Mouse (Mus musculus) layer of hippocampus, adult 2 months (tissue): ENCODE results near the gene Tfdp2. TPM values are rescaled to one million over a fixed set of nuclear protein-coding genes. Genes with fewer than 3 reads are reported as not detected.

Experiments
- DNase-seq, 2 experiments: peaks; one replicate each; pipeline ENCODE4 v3.0.0; 2022; ENCODE audit warnings: low spot score in 2 of 2
- H3K27ac ChIP-seq: fragments of 200-600 bp; 2 replicates; pipeline ENCODE4 v1.8.1; 2022
- H3K4me3 ChIP-seq: fragments of 200-600 bp; 2 replicates; pipeline ENCODE4 v1.8.1; 2022; ENCODE audit warnings: mild to moderate bottlenecking
- CTCF ChIP-seq: fragments of 200-600 bp; conservative IDR thresholded peaks from 2 replicates; pipeline ENCODE4 v1.8.1; 2022; ENCODE audit warnings: antibody characterized with exemption, mild to moderate bottlenecking, moderate library complexity
- total RNA-seq, 2 experiments: library from RNA; stranded (reverse); gene quantifications; 2 replicates each; pipeline ENCODE4 v1.2.3; 2021

Tfdp2 gene
- total RNA-seq, 2 experiments from 2014 or later = 42.7 to 46.1 TPM

DNA sequence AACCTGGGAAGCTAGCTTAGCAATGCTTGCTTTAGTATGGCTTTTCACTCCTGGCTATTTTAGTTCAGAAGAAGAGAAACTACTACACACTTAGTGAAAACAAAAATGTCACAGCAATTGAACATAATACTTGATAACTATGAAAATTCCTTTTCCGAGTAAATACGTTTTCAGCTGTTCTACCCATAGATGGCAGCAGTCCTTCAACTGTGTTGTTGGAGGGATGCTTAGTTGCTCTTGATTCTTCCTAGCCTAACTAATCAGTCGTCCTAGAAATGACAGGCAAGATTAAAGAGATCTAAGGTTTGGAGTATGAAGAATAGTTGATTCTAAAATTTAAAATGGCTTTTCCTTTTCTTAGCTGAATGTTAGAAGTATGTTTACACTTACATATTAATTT, 85.4 kb downstream of the Tfdp2 start:
- Histone ChIP-seq H3K27ac (no peak overlapping the region), H3K4me3 (no peak overlapping the region)
- peak; percentile 76 for TF ChIP-seq CTCF
- no peak for DNase-seq

GRCm38 (mm10) chr9:96282082-96282481, 86.0 kb downstream of the Tfdp2 start:
- Histone ChIP-seq H3K27ac (no peak overlapping the region), H3K4me3 (no peak overlapping the region)
- no peak for TF ChIP-seq CTCF
- DNase-seq = no peak

GRCm38 (mm10) chr9:96284916-96285315, 88.8 kb downstream of the Tfdp2 start:
- DNase-seq = no peak
- TF ChIP-seq CTCF = peak; percentile 75

DNA sequence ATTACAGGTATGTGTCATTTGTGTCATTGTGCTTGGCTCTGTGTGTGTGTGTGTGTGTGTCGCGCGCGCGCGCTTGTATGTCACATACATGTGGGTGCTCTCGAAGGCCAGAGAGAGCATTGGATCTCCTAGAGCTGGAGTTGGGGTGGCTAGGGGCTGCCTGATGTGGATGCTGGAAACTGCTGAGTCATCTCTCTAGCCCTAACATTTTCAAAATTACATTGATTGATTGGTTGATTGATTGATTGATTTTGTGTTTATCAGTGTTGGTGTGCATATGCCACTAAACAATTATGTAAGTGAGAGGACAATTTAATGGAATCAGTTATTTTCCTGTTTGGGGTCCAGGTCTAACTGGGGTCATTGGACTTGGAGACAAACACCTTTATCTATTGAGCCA, 96.1 kb downstream of the Tfdp2 start:
- Histone ChIP-seq H3K27ac (no peak overlapping the region), H3K4me3 (no peak overlapping the region)
- no peak for TF ChIP-seq CTCF
- DNase-seq = no peak

More at GRCm38 (mm10) chr9:96284916-96285315, 88.8 kb downstream of the Tfdp2 start:
- H3K4me3 ChIP-seq = no peak overlapping the region
- H3K27ac ChIP-seq = no peak overlapping the region

DNA sequence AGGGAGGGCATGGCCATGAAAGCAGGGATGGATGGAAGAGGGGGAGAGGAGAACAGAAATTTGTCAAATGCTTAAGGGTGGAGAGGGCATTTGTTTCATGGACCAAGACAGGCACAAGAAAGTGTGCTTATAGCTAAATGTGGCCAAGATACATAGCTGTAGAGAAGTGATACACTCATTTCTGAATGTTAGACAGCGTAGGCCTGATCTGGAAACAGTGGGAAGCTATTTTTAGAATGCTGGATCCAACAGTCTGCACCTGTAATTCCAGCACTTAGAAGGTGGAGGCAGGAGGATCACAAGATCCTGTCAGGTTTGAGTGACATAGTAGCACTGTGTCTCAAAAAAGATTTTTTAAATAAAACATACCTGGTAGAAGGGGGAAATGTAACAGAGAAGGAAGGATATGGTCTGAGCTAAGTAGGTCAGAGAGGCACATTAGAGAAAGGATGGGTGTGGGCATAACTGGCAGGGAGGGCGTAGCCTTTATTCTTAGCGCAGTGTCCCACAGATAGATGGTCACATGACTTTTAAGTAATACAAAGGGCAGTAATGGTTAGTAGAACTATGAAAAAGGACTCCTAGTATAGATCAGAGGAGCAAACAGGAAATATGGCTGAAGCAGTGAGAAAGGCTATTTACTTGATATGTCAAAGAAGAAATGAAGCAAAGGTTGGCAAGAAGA, 103.4 kb downstream of the Tfdp2 start:
- no peak overlapping the region for H3K27ac ChIP-seq
- no peak for DNase-seq
- TF ChIP-seq CTCF = no peak
- H3K4me3 ChIP-seq = no peak overlapping the region

DNA sequence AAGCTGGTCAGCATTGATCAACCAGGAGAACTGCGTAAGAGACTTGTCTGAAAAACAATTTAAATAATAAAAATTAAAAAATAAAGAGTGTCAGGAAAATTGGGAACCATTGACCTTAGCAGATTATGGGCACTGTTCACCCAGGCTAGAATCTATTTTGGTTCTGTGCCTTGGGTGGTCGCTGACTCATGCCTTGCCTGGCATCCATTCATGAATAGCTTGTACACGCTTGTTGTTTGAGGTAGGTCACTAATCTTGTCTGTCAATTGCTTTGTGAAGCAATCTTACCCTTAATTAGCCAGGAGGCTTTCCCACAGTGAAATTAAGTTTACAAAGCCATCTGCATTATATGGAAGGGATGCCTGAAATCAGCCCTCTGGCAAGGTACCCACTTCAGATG, 112.7 kb downstream of the Tfdp2 start:
- no peak overlapping the region for H3K4me3 ChIP-seq
- TF ChIP-seq CTCF = no peak
- no peak overlapping the region for H3K27ac ChIP-seq
- no peak for DNase-seq

GRCm38 (mm10) chr9:96312074-96312473, 116.0 kb downstream of the Tfdp2 start:
- Histone ChIP-seq H3K4me3 (no peak overlapping the region), H3K27ac (no peak overlapping the region)
- no peak for TF ChIP-seq CTCF
- DNase-seq = no peak

DNA sequence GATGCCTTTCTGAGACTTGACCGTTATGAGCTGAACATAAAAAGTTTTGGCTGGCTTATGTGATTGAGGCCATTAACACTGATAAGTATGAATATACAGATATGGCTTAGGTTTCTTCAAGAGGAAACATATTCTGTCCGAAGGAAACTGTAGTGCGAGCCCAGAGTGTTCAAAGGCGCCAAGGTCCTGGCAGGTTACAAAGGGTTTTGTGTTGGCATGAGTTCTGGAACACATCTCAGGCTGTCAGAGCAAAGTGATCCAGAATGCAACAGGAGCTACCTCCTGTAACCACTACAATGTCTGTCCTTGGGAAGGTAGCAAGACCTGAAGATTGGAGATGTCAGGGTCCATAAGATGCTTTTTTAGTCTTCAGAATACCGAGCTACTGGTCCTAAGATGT, 123.3 kb downstream of the Tfdp2 start:
- H3K4me3 ChIP-seq = no peak overlapping the region
- no peak overlapping the region for H3K27ac ChIP-seq
- DNase-seq = no peak
- no peak for TF ChIP-seq CTCF

- no peak for TF ChIP-seq CTCF
- H3K27ac ChIP-seq = no peak overlapping the region
- H3K4me3 ChIP-seq = no peak overlapping the region
- peak in 1 of 2 experiments; percentile 59 for DNase-seq
Measured at GRCm38 (mm10) chr9:96320551-96320980, 124.5 kb downstream of the Tfdp2 start.

GRCm38 (mm10) chr9:96322411-96323152, 126.5 kb downstream of the Tfdp2 start:
- no peak for TF ChIP-seq CTCF
- Histone ChIP-seq H3K4me3 (no peak overlapping the region), H3K27ac (no peak overlapping the region)
- no peak for DNase-seq

DNA sequence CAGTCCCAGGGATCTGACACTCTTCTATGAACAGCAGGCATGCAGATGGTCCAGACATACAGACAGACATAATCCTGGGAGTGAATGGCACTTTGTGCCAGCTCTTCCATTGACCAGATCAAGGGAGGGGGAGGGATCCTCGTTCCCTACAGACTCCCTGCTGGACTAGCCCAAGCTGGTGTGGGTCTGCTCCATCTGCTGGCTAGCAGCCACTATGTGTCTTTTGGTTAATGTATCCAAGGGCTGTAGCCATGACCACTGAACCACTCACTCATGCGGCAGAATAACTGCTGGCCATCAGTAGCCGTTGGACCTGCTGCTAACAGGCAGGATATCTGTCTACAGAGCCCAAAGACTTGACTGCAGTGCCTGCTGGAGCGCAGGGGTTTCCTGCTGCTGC, 128.4 kb downstream of the Tfdp2 start:
- H3K27ac ChIP-seq = no peak overlapping the region
- no peak overlapping the region for H3K4me3 ChIP-seq
- no peak for TF ChIP-seq CTCF
- no peak for DNase-seq

DNA sequence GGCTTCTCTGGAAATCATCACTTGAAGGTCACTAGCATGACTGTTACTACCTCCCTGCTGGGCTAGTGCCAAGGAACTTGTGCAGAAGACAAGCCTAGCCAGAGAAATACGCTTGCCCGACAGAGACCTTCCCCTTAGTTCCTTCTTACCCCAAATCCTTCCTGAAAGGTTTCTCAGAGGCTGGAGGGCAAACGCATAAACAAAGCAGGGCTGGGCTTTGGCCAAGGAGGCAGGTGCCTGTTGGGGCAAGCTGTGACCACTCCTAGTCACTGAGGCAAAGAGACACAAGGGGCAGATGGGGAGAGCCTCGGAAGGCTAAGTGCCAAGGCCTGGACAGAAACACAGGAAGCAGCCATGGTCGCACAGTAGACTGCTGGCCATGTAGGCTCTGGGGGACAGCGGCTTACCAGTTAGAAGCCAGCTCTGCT, 130.4 kb downstream of the Tfdp2 start:
- DNase-seq = no peak
- no peak for TF ChIP-seq CTCF
- Histone ChIP-seq H3K4me3 (no peak overlapping the region), H3K27ac (0 out of 2 replicates have a peak overlapping the region, but pooled peaks have one; percentile 24)

DNA sequence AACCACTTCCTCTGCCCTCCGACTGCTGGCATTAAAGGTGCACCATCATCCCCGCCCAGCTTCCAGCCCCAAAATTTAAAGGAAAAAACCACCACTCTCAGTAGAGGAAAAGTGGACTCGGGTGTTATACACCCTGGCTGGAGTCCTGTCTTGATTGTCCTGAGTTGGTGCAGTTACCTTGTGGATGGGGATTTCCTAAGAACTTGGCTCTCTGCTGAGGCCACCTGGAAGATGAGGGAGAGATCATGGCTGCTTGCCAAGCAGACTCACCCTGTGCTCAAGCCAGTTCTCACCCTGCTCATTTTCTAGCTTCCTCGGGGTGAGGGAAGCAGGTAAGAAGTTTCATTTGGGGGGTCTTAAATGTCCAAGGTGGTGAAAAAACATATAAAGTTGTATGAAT, 132.2 kb downstream of the Tfdp2 start:
- no peak for DNase-seq
- no peak for TF ChIP-seq CTCF
- no peak overlapping the region for H3K27ac ChIP-seq
- H3K4me3 ChIP-seq = no peak overlapping the region

DNA sequence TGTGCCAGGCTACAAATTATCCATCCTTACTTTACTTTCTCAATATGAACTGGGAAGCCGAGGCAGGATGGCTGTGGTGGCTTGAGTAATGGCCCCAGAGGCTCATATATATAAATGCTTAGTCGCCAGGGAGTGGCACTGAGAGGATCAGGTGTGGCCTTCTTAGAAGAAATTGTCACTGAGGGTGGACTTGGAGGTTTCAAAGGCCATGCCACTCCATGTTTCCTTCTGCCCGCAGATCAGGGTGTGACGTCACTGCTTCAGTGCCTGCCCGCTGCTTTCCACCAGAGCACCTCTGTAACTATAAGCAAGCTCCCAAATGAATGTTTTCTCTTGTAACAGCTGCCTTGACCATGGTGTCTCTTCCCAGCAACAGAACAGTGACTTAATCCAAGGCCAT, 135.1 kb downstream of the Tfdp2 start:
- Histone ChIP-seq H3K4me3 (no peak overlapping the region), H3K27ac (no peak overlapping the region)
- no peak for DNase-seq
- TF ChIP-seq CTCF = no peak
